Mouse (Mus musculus) liver, embryonic 11.5 days (tissue): ENCODE data around the gene Ptprb. TPM values are rescaled to one million over a fixed set of nuclear protein-coding genes. Genes with fewer than 3 reads are reported as not detected.

Experiments
- ATAC-seq: fragments of 200-750 bp; cut with Nextera tagmentation; replicated peaks from 2 replicates; pipeline ENCODE4 v1.8.0; 2017; ENCODE audit warnings: moderate number of reproducible peaks, mild to moderate bottlenecking, moderate TSS enrichment, moderate library complexity; ENCODE audit not compliant: low FRiP score
- DNase-seq: peaks from one replicate; pipeline ENCODE4 v3.0.0-alpha.2; 2017; ENCODE audit warnings: low spot score
- H3K27ac ChIP-seq: fragments of 300-500 bp; sonication (generic); 2 replicates; pipeline ENCODE4 v1.5.1; 2014; ENCODE audit warnings: mild to moderate bottlenecking, low read depth, low read length, control low read depth
- H3K27me3 ChIP-seq: fragments of 300-500 bp; sonication (generic); replicated peaks from 2 replicates; pipeline ENCODE4 v1.6.1; 2014; ENCODE audit warnings: low read length, mixed read lengths; ENCODE audit not compliant: control insufficient read depth, insufficient read depth
- H3K36me3 ChIP-seq: fragments of 300-500 bp; sonication (generic); 2 replicates; pipeline ENCODE4 v1.6.1; 2014; ENCODE audit warnings: mild to moderate bottlenecking, low read length, moderate library complexity, mixed read lengths; ENCODE audit not compliant: control insufficient read depth, insufficient read depth
- H3K4me1 ChIP-seq: fragments of 300-500 bp; sonication (generic); replicated peaks from 2 replicates; pipeline ENCODE4 v1.6.1; 2014; ENCODE audit warnings: low read length, mixed read lengths; ENCODE audit not compliant: control insufficient read depth, insufficient read depth
- H3K4me2 ChIP-seq: fragments of 300-500 bp; sonication (generic); 2 replicates; pipeline ENCODE4 v1.6.1; 2014; ENCODE audit warnings: mild to moderate bottlenecking, control low read depth, moderate library complexity
- H3K4me3 ChIP-seq: fragments of 300-500 bp; sonication (generic); 2 replicates; pipeline ENCODE4 v1.5.1; 2014; ENCODE audit warnings: low read depth, low read length, control low read depth
- H3K9ac ChIP-seq: fragments of 300-500 bp; sonication (generic); 2 replicates; pipeline ENCODE4 v1.6.1; 2014; ENCODE audit warnings: low read depth, low read length, control low read depth
- H3K9me3 ChIP-seq: fragments of 300-500 bp; sonication (generic); 2 replicates; pipeline ENCODE4 v1.6.1; 2016; ENCODE audit warnings: low read length, inconsistent platforms, mixed read lengths; ENCODE audit not compliant: control insufficient read depth
- WGBS: fragments of 180-500 bp; shearing (Covaris S2); extraction: QIAGEN DNeasy Blood & Tissue Kit; methylation state at CpG from one replicate; pipeline ENCODE4 v1.1.7; 2014; 5-methylcytosine and 5-hydroxymethylcytosine counted together
- polyA plus RNA-seq: library from polyadenylated mRNA; unstranded; fragments of >200 nt; fragmentation: Nextera tagmentation; extraction: Ambion mirVana; gene quantifications from 2 replicates; pipeline ENCODE4 v1.2.1, GENCODE M21; 2014

The Ptprb gene
- polyA plus RNA-seq, 1 experiment from 2014 or later: 2.7 TPM

GRCm38 (mm10) chr10:116286697-116287344 is 11.5 kb downstream of the Ptprb start:
- Histone ChIP-seq H3K27ac (no peak overlapping the region), H3K4me2 (no peak overlapping the region)
- ATAC-seq: 0 out of 2 replicates have a peak, but pooled peaks have one; percentile 33

GRCm38 (mm10) chr10:116288130-116288529 is 12.8 kb downstream of the Ptprb start:
- no peaks in the 10 kb centered on the region for H3K4me1 ChIP-seq
- peak; percentile 77 for ATAC-seq
- H3K27me3 ChIP-seq: peaks cover 5% of the 10 kb centered on the region; the same call in 1 of the 2 replicates
- no peak for DNase-seq
- H3K27ac ChIP-seq: no peak overlapping the region
- H3K4me3 ChIP-seq: no peak overlapping the region
- H3K36me3 ChIP-seq: no peaks in the 10 kb centered on the region
- H3K9ac ChIP-seq: no peak overlapping the region
- 16% methylated on average over 9 of the region's 9 CpGs for WGBS
- no peak overlapping the region for H3K4me2 ChIP-seq
- no peaks in the 10 kb centered on the region for H3K9me3 ChIP-seq

More at GRCm38 (mm10) chr10:116286697-116287344, 11.5 kb downstream of the Ptprb start:
- Histone ChIP-seq H3K9ac (no peak overlapping the region), H3K36me3 (no peaks in the 10 kb centered on the region), H3K27me3 (peaks cover 5% of the 10 kb centered on the region; the same call in 1 of the 2 replicates), H3K4me1 (no peaks in the 10 kb centered on the region), H3K9me3 (no peaks in the 10 kb centered on the region), H3K4me3 (no peak overlapping the region)
- no peak for DNase-seq
- 84% methylated on average over 7 of the region's 7 CpGs for WGBS

GRCm38 (mm10) chr10:116290483-116290882 is 15.2 kb downstream of the Ptprb start:
- WGBS: 64% methylated on average over 4 of the region's 4 CpGs
- ATAC-seq (no peak), DNase-seq (no peak)
- H3K4me2 ChIP-seq: no peak overlapping the region
- no peak overlapping the region for H3K27ac ChIP-seq
- no peak overlapping the region for H3K9ac ChIP-seq
- no peaks in the 10 kb centered on the region for H3K4me1 ChIP-seq
- H3K9me3 ChIP-seq: no peaks in the 10 kb centered on the region
- peaks cover 5% of the 10 kb centered on the region; the same call in 1 of the 2 replicates for H3K27me3 ChIP-seq
- no peak overlapping the region for H3K4me3 ChIP-seq
- no peaks in the 10 kb centered on the region for H3K36me3 ChIP-seq

GRCm38 (mm10) chr10:116291153-116291755 is 15.9 kb downstream of the Ptprb start:
- Histone ChIP-seq H3K9ac (no peak overlapping the region), H3K4me2 (no peak overlapping the region), H3K4me1 (no peaks in the 10 kb centered on the region), H3K27me3 (peaks cover 5% of the 10 kb centered on the region; the same call in 1 of the 2 replicates), H3K4me3 (no peak overlapping the region), H3K9me3 (no peaks in the 10 kb centered on the region), H3K36me3 (no peaks in the 10 kb centered on the region), H3K27ac (no peak overlapping the region)
- WGBS: 42% methylated on average over 8 of the region's 8 CpGs
- ATAC-seq: no peak
- DNase-seq: no peak

- H3K4me3 ChIP-seq: no peak overlapping the region
- H3K27me3 ChIP-seq: peaks cover 17% of the 10 kb centered on the region
- WGBS: 83% methylated on average over 4 of the region's 4 CpGs
- H3K9me3 ChIP-seq: no peaks in the 10 kb centered on the region
- H3K27ac ChIP-seq: no peak overlapping the region
- no peak overlapping the region for H3K9ac ChIP-seq
- H3K4me1 ChIP-seq: no peaks in the 10 kb centered on the region; the same call in 1 of the 2 replicates
- ATAC-seq (no peak), DNase-seq (no peak)
- H3K36me3 ChIP-seq: no peaks in the 10 kb centered on the region
- H3K4me2 ChIP-seq: no peak overlapping the region
Observed at GRCm38 (mm10) chr10:116296439-116296838, 21.1 kb downstream of the Ptprb start.

GRCm38 (mm10) chr10:116297854-116298253 is 22.5 kb downstream of the Ptprb start:
- no peak overlapping the region for H3K4me3 ChIP-seq
- no peak overlapping the region for H3K4me2 ChIP-seq
- no peaks in the 10 kb centered on the region for H3K36me3 ChIP-seq
- no peaks in the 10 kb centered on the region for H3K9me3 ChIP-seq
- WGBS: 55% methylated on average over 12 of the region's 12 CpGs
- H3K27ac ChIP-seq: no peak overlapping the region
- no peaks in the 10 kb centered on the region; the same call in 1 of the 2 replicates for H3K4me1 ChIP-seq
- peaks cover 24% of the 10 kb centered on the region for H3K27me3 ChIP-seq
- H3K9ac ChIP-seq: no peak overlapping the region
- ATAC-seq: no peak
- DNase-seq: no peak

- Histone ChIP-seq H3K9me3 (no peaks in the 10 kb centered on the region), H3K4me2 (peak overlapping the region; percentile 72), H3K27ac (no peak overlapping the region), H3K4me1 (no peaks in the 10 kb centered on the region; the same call in 1 of the 2 replicates), H3K27me3 (peaks cover 24% of the 10 kb centered on the region), H3K4me3 (peak overlapping the region; percentile 43), H3K9ac (peak overlapping the region; percentile 37; the same call in 1 of the 2 replicates), H3K36me3 (no peaks in the 10 kb centered on the region)
- 17% methylated on average over 7 of the region's 7 CpGs for WGBS
- ATAC-seq: no peak
- no peak for DNase-seq
Observed at GRCm38 (mm10) chr10:116300824-116301223, 25.5 kb downstream of the Ptprb start.

- ATAC-seq (no peak; the same call in 1 of the 2 replicates), DNase-seq (no peak)
- Histone ChIP-seq H3K9ac (peak overlapping the region; percentile 37; the same call in 1 of the 2 replicates), H3K9me3 (no peaks in the 10 kb centered on the region), H3K4me2 (peak overlapping the region; percentile 72), H3K4me3 (peak overlapping the region; percentile 43), H3K27ac (no peak overlapping the region), H3K4me1 (no peaks in the 10 kb centered on the region; the same call in 1 of the 2 replicates), H3K27me3 (peaks cover 24% of the 10 kb centered on the region), H3K36me3 (no peaks in the 10 kb centered on the region)
- under 1% methylated on average over 36 of the region's 36 CpGs for WGBS
Observed at GRCm38 (mm10) chr10:116301258-116301657, 25.9 kb downstream of the Ptprb start.
